Mouse (Mus musculus) urinary bladder, postnatal 10 days (tissue): ENCODE measurements around the gene Slc5a3.

Source experiments
- DNase-seq: peaks from one replicate; pipeline ENCODE4 v3.0.0; 2022; ENCODE audit warnings: low spot score

The Slc5a3 gene

DNA sequence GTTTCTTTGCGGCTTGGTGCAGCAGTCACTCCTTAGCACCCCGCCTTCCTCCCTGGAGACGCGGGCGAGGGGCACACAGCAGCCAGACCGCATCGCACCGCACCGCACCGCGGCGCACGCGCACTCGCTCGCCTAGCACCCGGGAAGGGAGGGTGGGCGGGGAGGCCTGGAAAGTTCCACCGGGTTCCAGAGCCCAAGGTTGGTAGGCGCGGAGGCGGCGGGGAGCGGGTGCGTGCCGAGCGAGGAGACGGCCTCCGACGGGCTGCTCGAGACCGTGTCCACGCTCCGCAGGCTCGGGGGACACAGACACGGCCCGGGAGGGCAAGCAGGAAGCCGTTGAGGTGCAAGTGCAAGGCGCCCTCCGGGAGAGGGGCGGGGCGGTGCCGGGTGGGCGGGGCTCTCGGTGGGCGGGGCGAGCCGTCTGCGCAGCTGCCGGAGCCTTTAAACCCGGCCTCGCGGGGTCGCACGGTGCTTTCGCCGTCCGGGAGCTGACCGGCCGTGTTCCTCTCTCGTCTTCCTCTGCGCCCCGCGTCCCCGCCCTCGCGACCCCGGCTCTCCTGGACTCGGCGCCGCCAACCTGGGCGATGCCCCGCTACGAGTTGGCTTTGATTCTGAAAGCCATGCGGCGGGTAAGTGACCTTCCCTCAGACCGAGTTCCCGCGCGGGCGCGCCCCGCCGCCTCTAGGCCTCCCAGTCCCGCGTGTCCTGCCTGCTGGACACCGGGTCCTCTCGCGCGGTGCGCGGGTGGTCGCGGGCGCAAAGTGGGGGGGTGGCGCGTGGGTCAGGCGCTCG, at the start of gene Slc5a3, which contains the start of the genes Mrps6 and Gm49711:
Gene Slc5a3 (plus strand): TSS at position 471 of the 792 bp plus-strand sequence.
Gene Mrps6 (plus strand): TSS at position 419 of the 792 bp plus-strand sequence.
Gene Gm49711 (plus strand): TSS at position 465 of the 792 bp plus-strand sequence.
- peak; percentile 56 for DNase-seq

DNA sequence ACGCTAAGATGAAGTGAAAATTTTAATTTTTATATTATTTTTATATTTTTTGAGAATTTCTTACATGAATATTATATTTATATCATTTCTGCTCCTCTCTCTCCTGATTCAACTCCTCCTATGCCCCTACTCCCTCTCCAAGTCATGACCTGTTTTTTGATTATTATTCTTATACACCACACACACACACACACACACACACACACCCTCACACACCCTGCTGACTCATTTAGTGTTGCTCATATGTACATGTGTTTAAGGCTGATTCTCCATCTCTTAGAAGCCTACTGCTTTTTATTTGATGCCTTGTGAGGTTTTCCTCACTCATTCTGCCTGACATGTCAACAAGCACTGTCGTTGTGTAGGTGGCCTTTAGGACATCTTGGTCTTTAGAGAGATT, 48.5 kb upstream of the Slc5a3 start:
- no peak for DNase-seq

DNA sequence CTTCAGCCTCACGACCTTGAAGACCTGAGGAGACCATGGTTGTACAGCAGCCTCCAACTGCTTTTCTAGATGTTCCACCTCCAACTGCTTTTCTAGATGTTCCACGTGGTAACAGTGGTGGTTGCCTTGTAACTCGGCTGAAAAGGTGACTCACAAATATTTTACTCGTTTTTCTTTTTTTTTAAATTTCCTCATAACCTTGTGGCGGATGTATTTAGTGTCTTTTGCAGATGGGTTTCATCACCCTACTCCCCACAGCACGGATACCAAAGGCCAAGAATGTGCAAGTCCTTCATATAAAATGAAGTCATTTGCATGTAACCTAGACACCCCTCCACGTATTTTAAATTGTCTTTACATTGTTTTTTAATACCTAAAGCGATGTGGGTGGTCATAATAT, 41.3 kb upstream of the Slc5a3 start:
- no peak for DNase-seq

DNA sequence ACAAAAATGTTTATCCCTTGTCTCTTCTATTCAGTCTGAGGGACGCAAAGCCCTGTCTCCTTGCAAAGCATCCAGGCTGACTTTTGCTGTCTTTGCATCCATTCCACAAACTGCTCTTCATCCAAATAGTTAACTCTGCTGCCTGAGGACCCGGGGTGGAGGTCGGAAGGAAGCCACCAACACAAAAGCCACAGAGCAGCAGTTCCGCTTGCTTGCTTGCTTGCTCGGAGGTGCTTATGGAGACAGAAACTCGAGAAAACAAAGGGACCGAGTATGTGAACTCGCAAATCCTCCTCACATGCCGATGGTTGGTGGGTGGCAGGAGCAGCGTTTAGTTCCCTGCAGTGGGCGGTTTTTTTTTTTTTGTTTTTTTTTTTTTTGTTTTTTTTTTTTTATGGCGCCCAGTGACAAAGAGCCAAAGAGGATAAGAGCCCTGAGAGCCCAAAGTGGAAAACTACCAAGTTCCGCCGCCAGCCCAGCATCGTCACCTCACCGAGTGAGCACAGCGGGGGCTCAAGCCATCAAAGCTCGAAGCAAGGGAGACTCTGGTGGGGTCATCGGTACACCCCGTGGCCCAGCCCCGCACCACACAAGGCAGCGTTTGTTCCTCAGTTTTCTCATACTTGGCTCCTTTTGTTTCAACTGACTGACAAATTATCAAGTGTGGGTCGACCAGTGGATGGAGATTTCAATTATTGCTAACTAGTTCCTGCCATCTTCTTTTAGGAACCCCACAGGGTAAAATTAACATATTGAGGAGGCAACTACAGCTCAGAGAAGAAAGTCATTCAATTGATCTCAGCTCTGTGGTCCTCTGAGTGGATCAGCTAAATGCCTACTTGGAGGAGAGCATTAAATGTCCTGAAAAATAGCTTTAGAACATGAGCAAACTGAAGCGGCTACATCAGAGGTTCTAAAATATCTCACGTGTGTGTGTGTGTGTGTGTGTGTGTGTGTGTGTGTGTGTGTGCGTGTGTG, 38.7 kb upstream of the Slc5a3 start:
- no peak for DNase-seq

DNA sequence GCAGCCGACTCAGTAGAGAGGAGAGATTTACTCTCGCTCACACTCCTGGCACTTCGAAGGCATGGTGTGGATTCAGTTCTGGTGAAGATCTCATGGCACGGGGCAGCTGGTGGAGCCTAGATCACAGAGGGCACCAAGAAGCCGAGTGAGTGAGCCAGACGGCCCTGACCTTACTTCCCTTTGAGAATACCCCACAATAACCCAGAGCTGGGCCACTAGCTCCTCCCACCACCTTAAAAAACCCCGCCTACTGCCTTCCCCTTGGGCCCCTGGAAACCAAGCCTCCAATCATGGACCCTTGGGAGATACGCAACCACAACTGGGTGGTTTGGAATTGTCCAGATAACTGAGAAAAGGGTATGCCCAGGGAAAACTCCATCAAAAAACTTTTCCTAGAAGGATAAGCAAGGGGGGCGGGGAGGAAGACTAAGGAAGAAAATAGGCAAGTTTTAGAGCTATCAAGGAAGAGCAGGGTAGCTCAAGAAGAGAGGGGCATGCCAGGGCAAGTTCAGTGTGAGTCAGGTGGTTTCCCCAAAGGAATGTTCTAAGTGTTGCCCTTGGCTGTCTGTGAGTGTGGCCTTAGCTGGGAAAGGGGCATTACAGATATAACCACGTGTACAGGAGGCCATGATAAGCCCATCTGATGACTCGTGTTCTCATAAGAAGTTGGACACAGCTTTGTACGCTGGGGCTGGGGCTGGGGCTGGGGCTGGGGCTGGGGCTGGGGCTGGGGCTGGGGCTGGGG, 36.3 kb upstream of the Slc5a3 start:
- DNase-seq, result no peak

DNA sequence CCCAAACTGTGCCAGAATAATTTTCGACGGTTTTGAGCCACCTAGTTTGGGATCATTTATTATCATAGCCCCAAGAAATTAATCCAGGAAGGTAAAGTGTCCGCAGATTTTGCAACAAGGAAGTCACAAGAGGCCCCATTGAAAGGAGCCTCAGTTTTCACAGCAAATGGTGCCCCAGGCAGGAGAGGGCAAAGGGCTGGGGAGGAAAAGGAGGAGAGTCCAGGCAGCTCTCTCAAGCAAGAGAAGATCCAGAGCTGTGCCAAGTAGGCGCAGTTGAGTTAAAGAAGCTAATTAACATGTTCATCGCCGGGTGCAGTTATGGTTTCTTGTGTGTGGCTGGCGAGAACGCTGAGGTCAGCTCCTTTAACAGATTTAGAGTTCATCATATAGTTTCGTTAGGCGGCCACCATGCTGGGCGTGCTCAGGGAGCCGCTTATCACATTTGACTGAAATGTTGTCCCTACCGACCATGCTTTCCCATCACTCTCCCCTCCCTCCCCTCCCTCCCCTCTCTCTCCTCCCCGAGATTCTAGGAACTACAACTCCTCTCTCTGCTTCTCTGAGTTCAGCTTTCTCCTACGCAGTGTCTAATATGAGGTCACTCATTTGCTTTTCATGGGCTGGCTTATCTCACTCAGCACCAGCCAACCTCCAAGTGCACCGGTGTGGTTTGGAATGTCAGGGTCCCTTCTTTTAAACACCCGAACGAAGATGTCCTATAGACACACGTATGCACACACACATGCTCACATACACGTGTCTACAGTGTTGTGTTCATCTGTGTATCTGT, 35.4 kb upstream of the Slc5a3 start:
- DNase-seq, result no peak

DNA sequence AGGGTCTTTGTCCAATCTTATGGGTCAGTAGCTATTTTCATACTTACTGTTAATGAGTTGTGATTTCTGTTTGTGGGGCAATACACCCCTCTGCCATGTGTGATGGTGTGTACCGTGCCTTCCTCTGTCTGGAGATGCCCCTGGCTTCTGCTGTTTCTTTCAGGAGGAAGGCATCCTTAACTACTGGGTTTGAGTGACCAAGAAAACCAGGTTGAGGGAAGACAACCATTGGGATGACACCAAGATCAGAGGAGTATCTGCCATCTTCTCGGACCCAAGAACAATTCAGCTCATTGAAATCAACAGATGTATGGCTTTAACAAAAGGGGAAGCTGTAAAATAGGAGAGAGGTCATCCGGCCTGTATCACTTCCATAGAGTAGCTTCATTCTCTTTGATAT, 24.8 kb upstream of the Slc5a3 start:
- DNase-seq, result no peak

DNA sequence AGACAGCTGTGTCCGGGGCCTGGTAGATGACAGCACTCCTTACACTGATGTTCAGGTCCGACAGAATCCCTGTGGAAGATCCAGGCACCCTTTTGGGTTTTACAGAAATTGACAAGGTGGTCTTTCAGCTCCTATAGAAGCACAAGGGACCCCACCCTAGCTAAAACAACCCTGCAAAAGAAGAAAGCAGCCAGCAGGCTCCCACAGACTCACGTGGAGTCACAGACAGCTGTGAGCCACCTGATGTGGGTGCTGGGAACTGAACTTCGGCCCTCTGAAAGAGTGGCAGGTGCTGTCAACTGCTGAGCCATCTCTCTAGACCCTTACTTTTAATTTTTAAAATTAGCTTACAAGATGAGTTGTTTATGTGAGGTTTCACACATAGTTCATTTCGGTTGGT, 23.4 kb upstream of the Slc5a3 start:
- no peak for DNase-seq

DNA sequence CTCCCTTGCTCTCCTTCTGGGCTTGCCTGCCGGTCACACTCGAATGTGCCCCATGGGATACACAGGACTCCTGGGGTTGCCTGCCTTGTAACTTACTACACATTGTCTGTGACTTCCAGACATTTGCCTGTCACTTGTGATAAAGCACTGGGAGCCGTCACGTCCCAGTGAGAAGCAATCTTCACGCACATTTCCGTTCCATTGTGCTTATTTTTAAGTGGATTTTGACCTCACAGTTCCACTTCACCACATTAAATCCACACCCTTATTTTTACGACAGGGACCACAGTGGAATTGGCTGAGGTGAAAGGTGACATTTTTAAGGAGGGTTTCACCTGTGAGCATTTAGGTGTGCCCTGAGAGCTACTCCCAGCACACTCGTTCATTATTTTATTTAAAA, 21.4 kb upstream of the Slc5a3 start:
- no peak for DNase-seq

DNA sequence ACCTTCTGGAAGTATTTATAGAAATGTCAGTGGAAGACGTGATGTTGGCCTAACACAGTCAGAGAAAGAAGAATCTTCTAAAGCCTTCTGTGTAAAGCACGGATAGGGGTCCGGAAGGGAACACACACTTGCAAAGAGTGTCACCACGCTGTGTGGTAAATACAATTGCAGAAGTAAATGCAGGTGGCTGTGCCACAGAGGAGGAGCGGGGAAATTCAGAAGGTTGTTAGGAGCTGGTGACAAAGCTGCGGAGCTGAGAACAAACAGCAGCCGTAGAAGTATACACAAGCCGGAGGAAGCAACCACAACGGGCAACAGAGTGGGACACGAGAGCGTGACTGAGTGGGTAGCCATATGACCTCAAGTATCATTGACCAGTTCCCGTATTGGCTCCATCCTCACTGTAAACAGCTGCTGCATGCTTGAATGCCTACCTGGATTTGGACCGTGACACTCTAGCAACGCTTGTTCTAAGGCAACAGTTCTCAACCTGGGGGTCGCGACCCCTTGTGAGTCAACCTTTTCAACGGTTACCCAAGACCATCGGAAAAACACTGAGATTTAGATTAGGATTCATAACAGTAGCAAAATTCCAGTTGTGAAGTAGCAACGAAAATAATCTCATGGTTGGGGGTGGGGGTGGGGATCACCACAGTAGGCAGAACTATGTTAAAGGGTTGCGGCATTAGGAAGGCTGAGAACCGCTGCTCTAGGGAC, 20.1 kb upstream of the Slc5a3 start:
- DNase-seq, result no peak

DNA sequence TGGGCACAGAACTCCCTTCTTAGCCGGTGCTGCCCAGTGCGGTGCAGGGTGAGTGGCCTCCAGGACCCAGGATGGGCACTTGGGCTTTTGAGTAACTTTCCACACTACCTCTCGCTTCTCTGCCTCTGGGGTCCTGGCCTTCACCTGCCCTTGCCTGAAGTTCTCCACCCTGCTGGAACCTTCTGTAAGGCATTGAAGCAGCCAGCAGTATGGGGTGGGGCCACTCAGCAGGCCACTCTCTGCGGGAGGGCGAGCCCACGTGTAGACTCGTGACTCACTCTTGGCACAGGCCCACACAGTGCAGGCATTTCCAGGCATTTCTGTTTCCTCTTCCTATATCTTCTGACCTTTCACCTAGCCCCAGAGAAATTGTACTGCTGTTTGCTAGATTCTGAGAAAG, 18.7 kb upstream of the Slc5a3 start:
- no peak for DNase-seq

DNA sequence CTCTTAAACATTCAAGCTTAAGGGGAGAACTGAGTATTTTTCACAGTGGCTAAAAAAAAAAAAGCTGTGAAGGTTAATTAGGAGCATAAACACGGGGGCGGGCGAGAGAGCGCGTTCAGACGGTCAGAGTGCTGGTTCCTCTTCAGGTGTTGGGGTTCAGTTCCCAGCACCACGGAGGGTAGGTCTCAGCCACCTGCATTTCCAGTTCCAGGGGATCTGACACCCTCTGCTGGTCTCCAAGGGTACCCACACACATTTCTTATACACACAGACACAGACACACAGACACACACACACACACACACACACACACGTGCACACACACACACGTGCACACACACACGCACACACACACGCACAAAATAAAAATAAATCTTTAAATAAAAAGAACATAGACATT, 18.2 kb upstream of the Slc5a3 start:
- no peak for DNase-seq

DNA sequence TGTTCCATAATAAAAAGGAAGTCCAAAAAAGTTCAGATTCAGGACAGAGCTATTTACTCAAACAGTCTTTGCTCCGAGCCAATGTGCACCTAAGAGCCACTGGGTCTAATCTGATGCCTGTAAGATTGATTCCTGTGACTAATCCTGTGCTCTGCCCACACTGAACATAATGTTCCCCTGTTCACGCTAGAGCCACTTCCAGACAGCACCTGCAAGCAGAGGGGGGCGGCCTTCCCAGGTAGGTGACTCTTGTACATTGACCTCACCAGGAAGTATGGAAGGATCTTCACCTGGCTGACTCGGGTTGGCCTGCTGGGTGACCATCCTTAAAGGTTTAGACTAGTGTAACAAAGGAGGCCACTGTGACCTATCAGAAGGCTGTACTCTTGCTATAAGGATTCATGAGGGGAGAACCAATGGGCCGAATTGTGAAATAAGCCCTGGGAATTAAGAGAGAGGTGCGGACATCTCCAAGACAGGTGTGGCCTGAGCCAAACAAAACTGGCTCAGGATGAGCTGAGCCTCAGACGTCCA, 6.3 kb upstream of the Slc5a3 start:
- no peak for DNase-seq

DNA sequence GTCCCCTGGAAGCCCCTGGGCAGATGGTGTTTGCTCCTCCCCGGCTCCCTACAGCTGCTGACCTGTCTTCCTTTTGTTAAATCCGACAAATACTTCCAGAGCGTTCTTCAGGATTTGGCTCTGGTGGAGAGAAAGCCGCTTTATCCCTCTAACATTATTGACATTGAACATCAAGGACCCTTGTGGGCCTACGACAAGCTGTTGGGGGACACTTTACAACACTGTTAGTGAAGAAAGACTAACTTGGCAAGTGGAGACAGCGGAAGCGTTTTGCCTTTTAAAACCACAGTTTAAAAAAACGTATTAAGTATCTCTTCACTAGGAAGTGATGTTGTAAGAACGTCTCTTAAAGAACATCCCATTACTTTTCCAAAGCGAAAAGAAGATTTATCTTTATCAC, 5.6 kb upstream of the Slc5a3 start:
- no peak for DNase-seq

DNA sequence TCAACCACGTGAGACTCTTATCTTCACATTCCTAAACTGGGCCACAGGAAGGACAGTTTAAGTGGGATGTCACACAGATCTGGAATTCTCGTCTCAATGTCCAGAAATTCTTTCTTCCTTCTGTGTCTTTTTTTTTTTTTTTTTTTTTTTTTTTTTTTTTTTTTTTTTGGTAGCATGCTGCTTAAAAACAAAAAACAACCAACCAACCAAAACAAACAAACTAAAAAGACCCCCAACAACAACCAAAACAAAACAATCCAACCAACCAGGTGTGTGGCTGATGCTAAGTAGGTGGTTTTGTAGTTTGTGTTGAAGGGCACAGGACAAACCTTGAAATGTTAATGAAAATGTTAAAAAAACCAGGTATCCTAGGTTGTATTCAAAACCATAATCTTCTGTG, 1.4 kb upstream of the Slc5a3 start:
- DNase-seq, result no peak

DNA sequence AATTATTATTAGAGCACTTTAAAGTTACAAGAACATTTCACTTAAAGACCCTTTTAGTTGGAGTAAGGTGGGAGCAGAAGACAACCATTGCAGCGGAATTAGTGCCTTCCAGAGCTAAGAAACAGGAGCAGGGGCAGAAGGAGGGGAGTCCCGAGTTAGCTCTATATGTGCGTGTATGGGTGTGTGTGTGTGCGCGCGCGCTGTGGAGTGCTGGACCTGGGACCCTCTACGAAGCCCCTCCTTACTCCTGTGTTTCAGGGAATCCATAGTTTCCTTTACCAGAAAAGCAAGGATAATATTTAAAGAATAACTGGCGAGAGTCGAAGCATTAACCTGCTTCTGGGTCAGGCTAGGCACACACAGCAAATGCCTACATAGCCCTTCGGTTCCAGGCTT, 668 bp upstream of the Slc5a3 start:
- DNase-seq, result no peak

DNA sequence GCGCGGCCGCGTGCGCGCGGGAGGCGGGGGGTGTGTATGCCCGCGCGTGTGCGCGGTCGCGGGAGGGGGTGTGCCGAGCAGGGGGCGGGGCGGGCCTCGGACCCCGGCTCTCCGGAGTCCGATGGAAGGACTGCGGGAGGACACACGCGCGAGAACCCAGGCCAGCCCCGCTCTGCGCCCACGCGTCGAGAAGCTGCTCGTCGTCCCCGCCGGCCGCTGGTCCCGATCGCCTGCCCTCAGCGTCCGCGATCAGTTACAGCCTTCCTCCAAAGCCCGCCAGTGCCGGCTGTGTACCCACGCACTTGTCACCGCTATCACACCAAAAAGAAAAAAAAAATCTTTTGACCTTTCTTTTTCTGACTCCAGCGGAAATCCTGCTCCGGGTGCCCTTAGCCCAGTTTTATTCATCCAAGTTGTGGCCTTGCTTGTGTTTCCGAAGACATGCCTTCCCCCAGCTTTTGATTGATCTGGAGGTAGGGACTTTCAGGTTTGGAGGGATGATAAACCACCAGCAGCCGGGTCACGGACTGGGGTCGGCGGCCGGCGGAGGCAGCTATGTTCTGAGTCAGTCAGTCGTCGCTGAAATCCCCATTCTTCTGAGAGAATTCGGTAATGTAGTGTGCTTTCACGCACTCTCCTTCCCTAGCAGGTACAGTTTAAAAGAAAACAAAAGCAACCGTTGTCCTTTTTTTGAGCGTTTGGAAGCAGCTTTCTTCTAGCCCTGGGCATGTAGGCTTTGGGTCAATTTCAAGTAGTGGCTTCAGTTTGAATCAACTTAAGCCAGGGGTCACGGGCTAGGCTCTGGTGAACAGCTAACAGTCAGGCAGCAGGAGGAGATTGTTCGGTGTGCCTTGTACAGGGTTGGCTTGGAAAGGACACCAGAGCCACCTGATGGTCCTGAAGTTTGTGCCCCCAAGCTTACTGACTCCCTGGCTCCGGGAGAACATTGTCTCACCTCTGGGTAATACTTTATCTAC, 810 bp downstream of the Slc5a3 start:
- no peak for DNase-seq

DNA sequence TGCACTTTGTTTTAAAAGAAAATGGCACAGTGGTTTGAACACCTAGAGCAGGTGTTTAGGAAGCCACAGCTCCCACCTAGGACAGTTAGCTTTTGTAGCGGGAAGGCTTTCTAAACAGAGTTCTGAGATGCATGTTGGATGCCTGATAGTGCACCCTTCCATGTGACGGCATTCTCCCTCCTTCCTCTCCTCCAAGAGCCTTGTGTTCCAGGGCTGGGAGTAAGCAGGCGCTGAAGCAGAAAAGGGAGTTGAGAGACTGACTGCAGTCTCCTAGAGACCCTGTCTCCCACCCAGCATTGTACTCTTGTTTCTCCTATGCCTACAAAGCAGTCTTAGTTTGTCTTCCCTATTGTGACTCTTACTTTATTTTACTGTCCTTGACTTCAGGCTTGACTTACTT, 2.1 kb downstream of the Slc5a3 start:
- no peak for DNase-seq

DNA sequence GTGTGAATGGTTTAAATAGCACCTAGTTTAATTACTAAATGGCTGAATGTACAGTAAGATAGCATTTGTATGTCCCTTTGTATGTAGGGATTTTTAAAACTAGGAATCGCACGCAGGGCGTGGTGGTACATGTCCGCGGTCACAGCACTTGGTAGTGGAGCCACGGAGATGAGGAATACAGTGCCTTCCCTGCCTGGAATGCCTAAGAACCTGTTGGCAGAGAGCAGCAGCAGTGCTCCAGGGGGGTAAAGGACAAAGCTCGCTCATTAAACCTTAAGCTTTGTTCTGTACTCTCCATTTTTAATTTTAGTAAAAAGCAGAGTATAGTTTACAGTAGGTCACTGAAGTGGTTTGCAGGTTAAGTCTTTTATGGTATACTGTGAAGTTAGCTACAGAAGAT, 3.5 kb downstream of the Slc5a3 start:
- no peak for DNase-seq
